Mouse (Mus musculus) bone marrow, adult 2 months (tissue): ENCODE results near the gene Erc2.

Source experiments
- CTCF ChIP-seq: fragments of 200-500 bp; IDR thresholded peaks from 2 replicates; pipeline ENCODE4 v1.5.1; 2011; ENCODE audit warnings: low read length, control low read depth; ENCODE audit not compliant: control insufficient read depth, insufficient read depth
- POLR2A ChIP-seq: fragments of 200-500 bp; IDR thresholded peaks from 2 replicates; pipeline ENCODE4 v1.6.1; 2011; ENCODE audit warnings: low read depth, mild to moderate bottlenecking, control low read depth, low read length, borderline replicate concordance; ENCODE audit not compliant: control insufficient read depth

GRCm38 (mm10) chr14:27832196-27832595 lies 210.0 kb downstream of the Erc2 start:
- TF ChIP-seq CTCF: no peak
- no peak for TF ChIP-seq POLR2A
